Mouse (Mus musculus) hindbrain, embryonic 15.5 days (tissue): Measurements from ENCODE around the gene Rem1. TPM values are rescaled to one million over a fixed set of nuclear protein-coding genes. Genes with fewer than 3 reads are reported as not detected.

Source experiments
- ATAC-seq: fragments of 200-750 bp; cut with Nextera tagmentation; 2 replicates; pipeline ENCODE4 v1.8.0; 2017; ENCODE audit warnings: low read depth, moderate number of reproducible peaks, moderate TSS enrichment; ENCODE audit not compliant: low FRiP score
- H3K27ac ChIP-seq: fragments of 300-500 bp; sonication (generic); replicated peaks from 2 replicates; pipeline ENCODE4 v1.5.1; 2015; ENCODE audit warnings: mild to moderate bottlenecking, inconsistent platforms
- H3K27me3 ChIP-seq: fragments of 300-500 bp; sonication (generic); 2 replicates; pipeline ENCODE4 v1.6.1; 2015; ENCODE audit warnings: control low read depth, inconsistent platforms
- H3K36me3 ChIP-seq: fragments of 300-500 bp; sonication (generic); 2 replicates; pipeline ENCODE4 v1.6.1; 2015; ENCODE audit warnings: control low read depth, inconsistent platforms
- H3K4me1 ChIP-seq: fragments of 300-500 bp; sonication (generic); replicated peaks from 2 replicates; pipeline ENCODE4 v1.6.1; 2015; ENCODE audit warnings: control low read depth, inconsistent platforms
- H3K4me2 ChIP-seq: fragments of 300-500 bp; sonication (generic); 2 replicates; pipeline ENCODE4 v1.6.1; 2015; ENCODE audit warnings: moderate library complexity, mild to moderate bottlenecking, inconsistent platforms
- H3K4me3 ChIP-seq: fragments of 300-500 bp; sonication (generic); 2 replicates; pipeline ENCODE4 v1.5.1; 2015; ENCODE audit warnings: mild to moderate bottlenecking, inconsistent platforms
- H3K9ac ChIP-seq: fragments of 300-500 bp; sonication (generic); 2 replicates; pipeline ENCODE4 v1.6.1; 2015; ENCODE audit warnings: inconsistent platforms
- H3K9me3 ChIP-seq: fragments of 300-500 bp; sonication (generic); 2 replicates; pipeline ENCODE4 v1.6.1; 2016; ENCODE audit warnings: control low read depth, inconsistent platforms
- WGBS: fragments of 180-500 bp; shearing (Covaris S2); methylation state at CpG from one replicate; pipeline ENCODE4 v1.1.7; 2015; 5-methylcytosine and 5-hydroxymethylcytosine counted together
- polyA plus RNA-seq: library from polyadenylated mRNA; unstranded; fragments of >200 nt; fragmentation: Nextera tagmentation; extraction: Ambion mirVana; gene quantifications from 2 replicates; pipeline ENCODE4 v1.2.1, GENCODE M21; 2015

The Rem1 gene
- 0.52 and 0.72 TPM in 2 replicates for polyA plus RNA-seq

DNA sequence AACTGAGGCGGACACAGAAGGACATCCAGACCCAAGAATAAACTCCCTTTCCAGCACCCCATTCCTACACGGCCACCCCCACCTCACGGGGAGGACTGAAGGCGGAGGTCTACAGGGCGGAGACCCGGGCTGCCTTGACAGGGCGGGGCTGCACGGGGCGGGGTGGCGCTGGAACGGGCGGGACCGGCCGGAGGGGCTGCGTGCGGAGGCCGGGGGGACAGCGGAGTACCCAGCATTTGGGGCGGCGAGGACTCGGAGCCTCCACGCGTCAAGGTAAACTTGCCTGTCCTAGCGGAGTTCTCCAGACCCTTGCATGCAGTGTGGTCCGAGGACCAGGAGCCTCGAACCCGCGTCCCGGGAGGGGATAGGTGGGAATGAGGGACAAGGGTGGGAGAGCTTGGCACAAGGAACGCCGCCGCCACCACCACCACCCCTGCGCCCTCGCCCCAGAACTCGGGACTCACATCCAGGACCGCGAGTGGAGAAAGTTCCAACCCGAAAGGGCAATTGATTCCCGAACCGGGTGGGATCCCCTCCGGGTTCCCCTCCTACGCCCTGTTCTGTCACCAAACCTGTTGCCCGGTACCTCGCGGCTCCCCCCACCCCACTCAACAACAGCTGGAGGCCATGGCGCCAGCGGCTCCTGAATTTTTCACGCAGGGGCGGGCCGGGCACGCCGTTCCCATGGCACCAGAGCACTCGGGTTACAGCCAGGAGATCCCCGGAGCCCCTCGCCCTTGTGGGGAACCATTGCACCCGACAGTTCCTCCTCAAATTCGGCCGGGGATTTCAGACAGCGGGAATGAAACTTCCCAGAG lies at the start of gene Rem1:
TSS of gene Rem1 (plus strand) at position 178 of the 818 bp plus-strand sequence.
- 0 out of 2 replicates have a peak within 1 kb of the TSS, but pooled peaks have one; percentile 13 for H3K9ac ChIP-seq
- no peaks in the 10 kb centered on the region for H3K36me3 ChIP-seq
- H3K9me3 ChIP-seq = no peaks in the 10 kb centered on the region
- peaks cover 15% of the 10 kb centered on the region for H3K4me1 ChIP-seq
- H3K27me3 ChIP-seq = peaks cover 28% of the 10 kb centered on the region
- peak within 1 kb of the TSS; percentile 32 for H3K4me3 ChIP-seq
- WGBS = 2% methylated on average over 46 of the region's 59 CpGs
- H3K4me2 ChIP-seq = peak within 1 kb of the TSS; percentile 63
- no peak within 1 kb of the TSS for H3K27ac ChIP-seq
- ATAC-seq = no peak

DNA sequence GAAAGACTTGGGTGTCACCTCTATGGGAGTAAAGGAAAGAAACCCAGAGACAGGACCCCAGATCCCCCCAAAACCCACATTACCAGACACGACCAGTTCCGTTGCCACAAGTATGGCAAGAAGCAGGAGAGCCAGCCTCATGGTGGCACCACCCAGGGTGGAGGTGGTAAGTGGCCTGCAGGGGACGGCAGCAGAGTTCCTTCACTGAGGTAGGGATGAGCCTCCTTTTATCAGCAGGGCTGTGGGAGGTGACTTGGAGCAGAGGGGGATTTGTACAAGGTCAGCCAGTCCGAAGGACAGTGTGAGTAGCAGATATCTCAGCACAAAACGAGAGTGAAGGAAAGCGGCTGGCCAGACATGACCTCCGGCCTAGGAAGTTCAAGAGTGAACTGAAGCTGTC lies 46.6 kb upstream of the Rem1 start, which contains the start of gene Defb19:
TSS of gene Defb19 (minus strand) at position 206 of the 400 bp plus-strand sequence.
- H3K27ac ChIP-seq = no peak within 1 kb of the TSS
- H3K36me3 ChIP-seq = no peaks in the 10 kb centered on the region
- H3K9me3 ChIP-seq = no peaks in the 10 kb centered on the region
- ATAC-seq = no peak
- H3K4me3 ChIP-seq = no peak within 1 kb of the TSS
- no peak within 1 kb of the TSS for H3K9ac ChIP-seq
- WGBS = 71% methylated on average over 7 of the region's 7 CpGs
- no peak within 1 kb of the TSS for H3K4me2 ChIP-seq
- H3K27me3 ChIP-seq = no peaks in the 10 kb centered on the region
- H3K4me1 ChIP-seq = no peaks in the 10 kb centered on the region

DNA sequence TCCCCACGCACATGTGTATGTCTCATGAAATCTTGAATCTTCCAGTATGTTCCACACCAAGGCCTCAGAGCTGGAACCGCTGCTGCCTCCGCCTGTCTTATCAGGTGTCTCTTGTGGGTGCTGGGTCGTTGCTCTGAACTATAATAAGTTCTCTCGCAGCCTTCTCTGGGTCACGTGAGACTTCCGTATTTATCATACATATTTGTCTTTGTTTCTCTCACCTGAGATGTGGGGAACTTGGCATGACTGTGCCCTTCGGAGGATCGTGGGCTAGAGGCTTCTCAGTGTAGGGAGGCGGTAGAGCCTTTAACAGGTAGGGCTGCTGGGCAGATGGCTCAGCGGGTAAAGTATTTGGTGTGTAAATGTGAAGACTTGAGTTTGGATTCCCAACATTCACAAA lies 46.1 kb upstream of the Rem1 start:
- H3K36me3 ChIP-seq = no peaks in the 10 kb centered on the region
- whole genome bisulfite sequencing = 85% methylated on average over 11 of the region's 11 CpGs
- no peak overlapping the region for H3K4me2 ChIP-seq
- no peaks in the 10 kb centered on the region for H3K4me1 ChIP-seq
- H3K27ac ChIP-seq = no peak overlapping the region
- no peak for ATAC-seq
- no peaks in the 10 kb centered on the region for H3K27me3 ChIP-seq
- no peak overlapping the region for H3K9ac ChIP-seq
- H3K9me3 ChIP-seq = no peaks in the 10 kb centered on the region
- H3K4me3 ChIP-seq = no peak overlapping the region

DNA sequence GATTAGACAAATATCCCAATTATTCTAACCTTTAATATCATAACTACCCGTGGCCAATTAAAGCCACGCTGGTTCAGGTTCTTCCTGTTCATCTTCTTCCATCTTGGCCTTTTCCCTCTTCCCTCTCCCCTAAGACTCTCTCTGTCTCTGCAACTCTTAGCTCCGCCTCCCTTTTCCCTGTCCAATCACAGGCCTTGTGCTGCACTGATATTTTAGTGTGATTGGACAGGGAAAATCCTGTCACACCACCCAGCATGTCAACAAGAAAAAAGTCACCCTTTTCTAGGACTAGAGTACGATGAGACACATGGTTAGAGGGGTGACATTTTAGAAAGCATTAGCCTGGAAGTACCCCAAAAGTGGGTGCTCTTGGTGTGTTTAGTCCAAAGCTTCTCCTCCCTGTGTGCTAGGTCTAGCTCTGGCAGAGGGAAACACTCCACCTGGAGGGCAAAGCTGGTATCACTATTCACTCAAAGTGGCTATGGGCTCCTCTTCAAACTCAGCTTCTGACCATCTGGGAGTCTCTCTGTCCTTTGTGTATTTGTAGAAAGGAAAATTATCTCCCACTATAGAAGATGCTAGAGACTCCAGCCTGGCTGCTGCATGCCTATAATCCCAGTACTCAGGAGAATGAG lies 39.7 kb upstream of the Rem1 start:
- H3K4me1 ChIP-seq = no peaks in the 10 kb centered on the region
- H3K9me3 ChIP-seq = no peaks in the 10 kb centered on the region
- 81% methylated on average over 4 of the region's 4 CpGs for WGBS
- no peaks in the 10 kb centered on the region for H3K27me3 ChIP-seq
- no peak overlapping the region for H3K27ac ChIP-seq
- no peak overlapping the region for H3K4me3 ChIP-seq
- ATAC-seq = no peak
- no peaks in the 10 kb centered on the region for H3K36me3 ChIP-seq
- H3K9ac ChIP-seq = no peak overlapping the region
- H3K4me2 ChIP-seq = no peak overlapping the region

DNA sequence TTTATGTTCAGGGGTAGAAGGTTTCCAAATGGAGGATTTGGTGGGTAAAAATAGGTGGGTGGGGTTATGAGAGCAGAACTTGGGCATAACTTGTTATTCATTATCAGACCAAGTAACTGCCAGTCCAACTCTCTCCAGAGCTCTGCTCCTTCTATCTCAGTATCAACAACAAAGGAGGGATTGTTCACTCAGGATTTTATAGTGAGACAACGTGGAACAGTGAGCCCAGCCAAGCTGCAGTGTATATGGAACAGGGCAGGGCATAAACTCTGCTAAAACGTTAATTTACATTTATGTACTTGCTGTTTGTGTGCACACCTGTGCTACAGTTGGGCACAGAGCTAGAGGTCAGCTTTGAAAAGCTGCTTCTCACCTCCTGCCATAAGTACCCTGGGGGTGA lies 38.3 kb upstream of the Rem1 start:
- no peaks in the 10 kb centered on the region for H3K4me1 ChIP-seq
- H3K4me2 ChIP-seq = no peak overlapping the region
- no peak overlapping the region for H3K27ac ChIP-seq
- no peak for ATAC-seq
- H3K4me3 ChIP-seq = no peak overlapping the region
- WGBS = 57% methylated on average over 2 of the region's 2 CpGs
- no peak overlapping the region for H3K9ac ChIP-seq
- no peaks in the 10 kb centered on the region for H3K9me3 ChIP-seq
- no peaks in the 10 kb centered on the region for H3K27me3 ChIP-seq
- no peaks in the 10 kb centered on the region for H3K36me3 ChIP-seq

DNA sequence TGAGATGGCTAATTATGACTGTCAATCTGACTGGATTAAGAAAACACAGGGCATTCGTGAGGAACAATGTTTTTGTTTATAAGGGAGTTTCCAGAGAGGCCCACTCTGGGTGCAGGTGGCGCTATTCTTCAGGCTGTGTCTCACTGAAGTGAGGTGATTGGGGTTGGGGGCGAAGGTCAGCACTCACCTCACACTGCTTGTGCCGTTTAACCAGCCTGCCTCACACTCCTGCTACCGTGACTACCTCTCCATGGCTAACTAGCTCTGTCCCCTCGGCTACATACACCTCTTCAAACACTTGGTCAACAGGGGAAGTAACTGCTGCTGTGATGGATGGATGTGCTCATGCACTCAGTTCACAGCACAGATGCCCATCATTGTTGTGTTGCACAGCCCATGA lies 37.7 kb upstream of the Rem1 start:
- 59% methylated on average over 6 of the region's 6 CpGs for WGBS
- Histone ChIP-seq H3K36me3 (no peaks in the 10 kb centered on the region), H3K4me2 (no peak overlapping the region), H3K9me3 (no peaks in the 10 kb centered on the region), H3K27ac (no peak overlapping the region), H3K4me1 (no peaks in the 10 kb centered on the region), H3K27me3 (no peaks in the 10 kb centered on the region), H3K4me3 (no peak overlapping the region), H3K9ac (no peak overlapping the region)
- ATAC-seq = no peak

DNA sequence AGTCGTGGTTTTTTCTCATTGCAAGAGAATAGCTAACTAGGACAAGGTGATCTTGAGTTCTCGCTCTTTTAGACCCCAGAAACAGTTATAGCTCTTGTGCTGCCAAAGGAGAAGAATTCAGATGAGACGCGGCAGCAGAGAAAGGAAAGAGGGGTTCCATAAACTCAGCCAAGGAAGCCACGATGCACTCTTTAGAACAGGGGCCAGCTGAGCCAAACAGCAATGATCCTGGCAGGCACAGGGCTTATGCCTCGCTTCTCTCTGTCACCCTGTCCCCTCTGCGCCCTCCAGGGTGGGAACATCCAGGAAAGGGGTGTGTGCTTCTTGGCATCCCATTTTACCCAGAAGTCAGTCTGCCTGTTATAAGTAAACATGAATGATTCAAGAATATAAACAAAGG lies 27.5 kb upstream of the Rem1 start, which contains the start of gene Defb45:
TSS of gene Defb45 (minus strand) at position 101 of the 400 bp plus-strand sequence.
- 72% methylated on average over 7 of the region's 7 CpGs for WGBS
- no peak within 1 kb of the TSS for H3K4me3 ChIP-seq
- no peaks in the 10 kb centered on the region for H3K9me3 ChIP-seq
- H3K27ac ChIP-seq = no peak within 1 kb of the TSS
- no peak within 1 kb of the TSS for H3K4me2 ChIP-seq
- H3K36me3 ChIP-seq = no peaks in the 10 kb centered on the region
- H3K27me3 ChIP-seq = no peaks in the 10 kb centered on the region
- no peak for ATAC-seq
- H3K9ac ChIP-seq = no peak within 1 kb of the TSS
- no peaks in the 10 kb centered on the region for H3K4me1 ChIP-seq

DNA sequence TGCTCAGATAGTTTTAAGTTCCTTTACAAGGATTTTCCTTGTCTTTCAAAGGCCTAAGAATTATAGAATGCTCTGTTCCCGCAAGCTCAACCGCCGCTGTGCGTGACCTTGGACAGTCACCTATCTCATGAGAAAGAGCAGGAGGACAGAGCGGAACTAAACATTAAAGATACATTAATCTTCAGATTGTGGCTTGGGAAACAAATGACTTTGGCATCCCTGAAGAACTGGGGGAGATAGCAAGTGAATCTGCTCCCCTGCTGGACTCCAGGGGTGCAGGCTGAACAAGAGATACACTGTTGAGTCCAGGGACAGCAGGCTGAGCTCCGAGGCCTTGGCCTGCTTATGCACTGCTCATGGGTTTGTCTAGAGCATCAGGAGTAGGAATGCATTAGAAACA lies 26.7 kb upstream of the Rem1 start:
- H3K4me1 ChIP-seq = no peaks in the 10 kb centered on the region
- ATAC-seq = no peak
- H3K4me2 ChIP-seq = no peak overlapping the region
- no peaks in the 10 kb centered on the region for H3K27me3 ChIP-seq
- H3K27ac ChIP-seq = no peak overlapping the region
- H3K4me3 ChIP-seq = no peak overlapping the region
- no peak overlapping the region for H3K9ac ChIP-seq
- H3K9me3 ChIP-seq = no peaks in the 10 kb centered on the region
- H3K36me3 ChIP-seq = no peaks in the 10 kb centered on the region
- WGBS = 64% methylated on average over 6 of the region's 6 CpGs

DNA sequence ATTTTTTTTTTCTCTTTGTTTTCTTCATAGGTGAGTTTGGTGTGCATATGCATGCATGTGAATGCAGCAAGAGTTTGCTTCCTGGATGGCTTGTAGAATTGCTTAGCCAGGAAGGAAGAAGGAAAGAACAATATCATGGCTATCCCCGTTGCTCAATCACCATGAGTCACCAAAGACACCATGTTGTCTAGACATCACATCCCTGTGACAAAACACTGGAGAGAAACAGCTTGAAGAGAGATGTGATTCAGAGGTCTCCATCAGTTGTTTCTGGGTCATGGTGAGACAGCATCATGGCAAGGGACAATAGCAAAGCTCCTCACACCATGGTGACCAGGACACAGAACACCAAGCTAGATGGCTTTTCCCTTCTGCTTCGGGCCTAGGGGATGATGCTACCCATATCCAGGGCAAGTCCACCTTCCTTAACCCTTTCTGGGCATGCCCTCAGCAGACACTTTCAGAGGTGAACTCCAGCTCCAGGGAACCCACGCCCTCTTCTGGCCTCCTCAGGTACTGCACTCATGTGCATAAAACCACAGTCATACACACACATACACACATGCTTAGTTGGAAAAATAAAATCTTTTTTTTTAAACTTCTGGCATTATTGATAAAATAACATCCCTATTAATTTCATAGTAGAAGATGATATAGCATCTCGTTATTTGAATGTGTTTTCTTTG lies 25.3 kb upstream of the Rem1 start:
- Histone ChIP-seq H3K9me3 (no peaks in the 10 kb centered on the region), H3K4me2 (no peak overlapping the region), H3K36me3 (no peaks in the 10 kb centered on the region), H3K4me1 (no peaks in the 10 kb centered on the region), H3K27ac (no peak overlapping the region), H3K4me3 (no peak overlapping the region), H3K27me3 (no peaks in the 10 kb centered on the region), H3K9ac (no peak overlapping the region)
- ATAC-seq = no peak
- 77% methylated on average over 4 of the region's 4 CpGs for WGBS

DNA sequence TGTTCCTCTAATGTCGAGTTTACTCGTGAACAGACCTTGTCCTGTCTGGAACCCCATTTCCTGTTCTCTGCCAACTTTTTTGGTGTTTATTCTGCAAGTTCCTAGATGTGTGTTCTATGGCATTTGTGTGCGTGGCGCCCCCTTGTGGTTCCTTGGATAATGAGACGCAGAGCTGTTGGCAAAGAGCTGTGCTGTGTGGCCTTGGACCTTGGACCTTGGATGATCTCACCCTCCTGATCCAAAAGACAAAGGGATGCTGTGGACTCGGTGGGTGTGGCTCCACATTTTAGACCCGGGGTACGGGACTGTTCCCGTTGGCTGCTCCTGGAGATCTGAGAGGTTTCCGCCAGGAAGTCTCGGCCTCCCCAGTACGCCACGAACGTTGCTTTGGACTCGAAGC lies 22.7 kb upstream of the Rem1 start, which contains the start of gene Defb36:
TSS of gene Defb36 (plus strand) at position 271 of the 400 bp plus-strand sequence.
- H3K4me3 ChIP-seq = no peak within 1 kb of the TSS
- no peak for ATAC-seq
- H3K4me2 ChIP-seq = no peak within 1 kb of the TSS
- no peaks in the 10 kb centered on the region for H3K27me3 ChIP-seq
- no peaks in the 10 kb centered on the region for H3K9me3 ChIP-seq
- 86% methylated on average over 15 of the region's 15 CpGs for WGBS
- H3K4me1 ChIP-seq = no peaks in the 10 kb centered on the region
- H3K9ac ChIP-seq = no peak within 1 kb of the TSS
- H3K27ac ChIP-seq = no peak within 1 kb of the TSS
- no peaks in the 10 kb centered on the region for H3K36me3 ChIP-seq

DNA sequence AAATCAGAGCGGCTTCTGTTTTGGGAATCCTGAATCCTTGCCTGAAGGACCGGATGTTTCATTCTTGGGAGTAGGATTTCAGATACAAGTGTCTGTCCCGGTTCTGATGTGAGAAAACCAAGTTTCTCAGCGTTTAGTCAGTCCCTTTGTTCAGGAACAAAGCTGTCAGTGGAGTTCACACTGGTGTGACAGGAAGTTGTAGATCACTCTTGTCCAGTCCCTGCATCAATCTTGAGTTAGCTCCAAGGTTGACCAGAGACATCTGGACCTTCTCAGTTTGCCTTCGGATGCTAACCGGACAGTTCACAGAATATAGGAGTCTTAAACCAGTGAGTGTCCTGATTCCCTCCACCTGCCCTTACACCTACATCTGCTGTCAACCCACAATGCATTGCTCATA lies 19.0 kb upstream of the Rem1 start:
- Histone ChIP-seq H3K9ac (no peak overlapping the region), H3K4me3 (no peak overlapping the region), H3K36me3 (no peaks in the 10 kb centered on the region), H3K4me2 (no peak overlapping the region), H3K9me3 (no peaks in the 10 kb centered on the region), H3K27me3 (no peaks in the 10 kb centered on the region), H3K27ac (no peak overlapping the region), H3K4me1 (no peaks in the 10 kb centered on the region)
- ATAC-seq = no peak
- 72% methylated on average over 6 of the region's 6 CpGs for WGBS

DNA sequence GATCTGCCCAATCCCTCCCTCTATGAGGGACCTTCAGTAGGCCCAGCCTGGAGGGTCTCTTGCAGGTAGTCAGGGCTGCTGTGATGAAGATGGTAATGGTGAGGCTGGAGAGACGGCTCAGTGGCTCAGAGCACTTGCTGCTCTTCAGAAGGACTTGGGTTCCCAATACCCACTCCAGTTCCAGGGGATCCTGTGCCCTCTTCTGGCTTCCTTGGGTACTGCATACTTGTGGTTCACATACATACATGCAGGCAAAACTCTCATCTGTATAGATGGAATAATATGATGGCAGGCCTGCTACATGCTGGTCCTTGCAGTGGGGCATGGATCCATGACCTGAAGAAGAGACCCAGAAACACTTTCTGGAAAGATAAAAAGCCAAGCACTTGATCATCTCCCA lies 18.0 kb upstream of the Rem1 start:
- Histone ChIP-seq H3K27me3 (no peaks in the 10 kb centered on the region), H3K9ac (no peak overlapping the region), H3K27ac (no peak overlapping the region), H3K9me3 (no peaks in the 10 kb centered on the region), H3K36me3 (no peaks in the 10 kb centered on the region), H3K4me1 (no peaks in the 10 kb centered on the region), H3K4me2 (no peak overlapping the region), H3K4me3 (no peak overlapping the region)
- no peak for ATAC-seq
- WGBS = 94% methylated on average over 1 of the region's 1 CpGs
